Mouse (Mus musculus) testis, adult 2 months (tissue): ENCODE data around the gene Zfhx3. TPM values are rescaled to one million over a fixed set of nuclear protein-coding genes. Genes with fewer than 3 reads are reported as not detected.

Source experiments
- H3K27ac ChIP-seq: fragments of 200-500 bp; 2 replicates; pipeline ENCODE4 v1.5.1; 2012; ENCODE audit warnings: low read depth, low read length; ENCODE audit not compliant: control insufficient read depth, insufficient read depth
- H3K27me3 ChIP-seq: fragments of 200-500 bp; 2 replicates; pipeline ENCODE4 v1.6.1; 2012; ENCODE audit warnings: mild to moderate bottlenecking, low read length, moderate library complexity; ENCODE audit not compliant: control insufficient read depth, insufficient read depth
- H3K36me3 ChIP-seq: fragments of 200-500 bp; 2 replicates; pipeline ENCODE4 v1.6.1; 2012; ENCODE audit warnings: mild to moderate bottlenecking, low read length; ENCODE audit not compliant: control insufficient read depth, insufficient read depth
- H3K4me1 ChIP-seq: fragments of 200-500 bp; 2 replicates; pipeline ENCODE4 v1.6.1; 2012; ENCODE audit warnings: low read length; ENCODE audit not compliant: control insufficient read depth, insufficient read depth
- H3K4me3 ChIP-seq: fragments of 200-500 bp; 2 replicates; pipeline ENCODE4 v1.5.1; 2012; ENCODE audit warnings: low read depth, mild to moderate bottlenecking, low read length, moderate library complexity, mixed read lengths; ENCODE audit not compliant: control insufficient read depth
- CTCF ChIP-seq: fragments of 200-500 bp; IDR thresholded peaks from 2 replicates; pipeline ENCODE4 v1.5.1; 2012; ENCODE audit warnings: low read depth, mild to moderate bottlenecking, inconsistent platforms, low read length, moderate library complexity; ENCODE audit not compliant: control insufficient read depth, insufficient read depth, insufficient replicate concordance
- POLR2A ChIP-seq: fragments of 200-500 bp; IDR thresholded peaks from 2 replicates; pipeline ENCODE4 v1.6.1; 2012; ENCODE audit warnings: low read depth, mild to moderate bottlenecking, inconsistent platforms, low read length, moderate library complexity; ENCODE audit not compliant: control insufficient read depth
- polyA plus RNA-seq: library from polyadenylated mRNA; depleted of rRNA; stranded (reverse); fragments of >200 nt; gene quantifications from 2 replicates; pipeline ENCODE4 v1.2.3, GENCODE M21; 2012

Zfhx3 gene
- polyA plus RNA-seq, 1 experiment: 11.9 TPM

GRCm38 (mm10) chr8:108361402-108361801 lies 419.0 kb downstream of the Zfhx3 start:
- Histone ChIP-seq H3K4me3 (no peak overlapping the region), H3K27me3 (no peaks in the 10 kb centered on the region), H3K27ac (no peak overlapping the region), H3K36me3 (no peaks in the 10 kb centered on the region), H3K4me1 (peaks cover 7% of the 10 kb centered on the region)
- TF ChIP-seq POLR2A (no peak), CTCF (no peak)

- Histone ChIP-seq H3K27me3 (no peaks in the 10 kb centered on the region), H3K36me3 (no peaks in the 10 kb centered on the region), H3K4me1 (peaks cover 7% of the 10 kb centered on the region), H3K27ac (no peak overlapping the region), H3K4me3 (no peak overlapping the region)
- no peak for TF ChIP-seq CTCF
- TF ChIP-seq POLR2A: no peak
Observed at GRCm38 (mm10) chr8:108362421-108362820, 420.0 kb downstream of the Zfhx3 start.

GRCm38 (mm10) chr8:108363435-108363834 lies 421.0 kb downstream of the Zfhx3 start:
- Histone ChIP-seq H3K4me1 (peaks cover 7% of the 10 kb centered on the region), H3K36me3 (no peaks in the 10 kb centered on the region), H3K27me3 (no peaks in the 10 kb centered on the region), H3K4me3 (peak overlapping the region; percentile 40), H3K27ac (no peak overlapping the region)
- TF ChIP-seq POLR2A (no peak), CTCF (no peak)

GRCm38 (mm10) chr8:108363856-108364255 lies 421.4 kb downstream of the Zfhx3 start:
- TF ChIP-seq CTCF (no peak), POLR2A (no peak)
- Histone ChIP-seq H3K4me1 (peaks cover 7% of the 10 kb centered on the region), H3K27ac (no peak overlapping the region), H3K36me3 (no peaks in the 10 kb centered on the region), H3K27me3 (no peaks in the 10 kb centered on the region), H3K4me3 (peak overlapping the region; percentile 40)

- Histone ChIP-seq H3K36me3 (no peaks in the 10 kb centered on the region), H3K4me1 (peaks cover under 1% of the 10 kb centered on the region), H3K27me3 (no peaks in the 10 kb centered on the region), H3K4me3 (no peak overlapping the region), H3K27ac (no peak overlapping the region)
- TF ChIP-seq CTCF (no peak), POLR2A (no peak)
Observed at GRCm38 (mm10) chr8:108369081-108369480, 426.6 kb downstream of the Zfhx3 start.

- TF ChIP-seq CTCF: no peak
- no peak for TF ChIP-seq POLR2A
- no peaks in the 10 kb centered on the region for H3K36me3 ChIP-seq
- H3K4me1 ChIP-seq: no peaks in the 10 kb centered on the region
- H3K4me3 ChIP-seq: no peak overlapping the region
- H3K27me3 ChIP-seq: no peaks in the 10 kb centered on the region
- H3K27ac ChIP-seq: no peak overlapping the region
Observed at GRCm38 (mm10) chr8:108370731-108371130, 428.3 kb downstream of the Zfhx3 start.

- Histone ChIP-seq H3K27me3 (no peaks in the 10 kb centered on the region), H3K36me3 (no peaks in the 10 kb centered on the region), H3K4me1 (no peaks in the 10 kb centered on the region), H3K27ac (no peak overlapping the region), H3K4me3 (no peak overlapping the region)
- no peak for TF ChIP-seq POLR2A
- no peak for TF ChIP-seq CTCF
Observed at GRCm38 (mm10) chr8:108373046-108373445, 430.6 kb downstream of the Zfhx3 start.

GRCm38 (mm10) chr8:108378036-108378435 lies 435.6 kb downstream of the Zfhx3 start:
- no peak overlapping the region for H3K27ac ChIP-seq
- H3K36me3 ChIP-seq: no peaks in the 10 kb centered on the region

More at GRCm38 (mm10) chr8:108378036-108378435, 435.6 kb downstream of the Zfhx3 start:
- Histone ChIP-seq H3K4me3 (no peak overlapping the region), H3K27me3 (no peaks in the 10 kb centered on the region), H3K4me1 (no peaks in the 10 kb centered on the region)
- TF ChIP-seq CTCF (no peak), POLR2A (no peak)
